Mouse (Mus musculus) naive thymus-derived CD4-positive, alpha-beta T cell, adult 2 months (primary cell): Measurements from ENCODE around the gene Xpr1.

Experiments used
- DNase-seq: peaks from one replicate; pipeline ENCODE4 v3.0.0-alpha.2; 2011; ENCODE audit warnings: low read depth

The Xpr1 gene

DNA sequence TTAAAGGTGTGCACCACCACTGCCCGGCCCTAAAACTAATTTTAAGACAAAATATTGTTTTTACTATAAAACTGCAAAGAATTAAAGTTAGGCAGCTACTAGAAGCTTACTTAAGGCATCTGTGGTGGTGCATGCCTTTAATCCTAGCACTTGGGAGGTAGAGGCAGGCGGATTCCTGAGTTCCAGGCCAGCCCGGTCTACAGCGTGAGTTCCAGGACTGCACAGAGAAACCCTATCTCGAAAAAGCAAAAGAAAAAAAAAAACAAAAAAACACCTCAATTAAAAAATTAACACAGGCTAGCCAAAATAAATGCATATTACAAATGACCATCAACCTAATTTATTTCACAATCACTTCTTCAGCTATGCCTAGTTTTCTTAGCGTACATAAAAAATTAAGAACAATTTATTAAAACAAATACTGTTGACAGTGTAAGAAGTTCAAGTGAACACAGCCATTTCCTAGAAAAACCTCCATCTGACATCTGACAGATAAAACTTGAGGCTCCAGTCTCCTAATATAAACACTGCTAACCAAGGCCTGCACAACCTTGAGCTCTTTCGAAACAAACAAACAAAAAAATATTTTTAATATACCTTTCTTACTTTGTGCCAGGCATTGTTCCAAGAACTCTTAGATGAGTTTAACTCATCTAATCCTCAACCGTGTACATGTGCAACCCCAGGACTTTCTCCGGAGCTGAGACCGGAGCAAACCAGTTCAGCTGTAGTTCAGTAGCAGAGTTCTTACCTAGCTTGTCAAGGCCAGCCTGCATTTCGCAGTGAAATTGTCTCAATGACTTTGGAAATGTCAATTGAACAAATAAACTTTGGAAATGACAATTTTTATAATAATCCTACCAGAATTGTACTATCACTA is 9.3 kb downstream of the Xpr1 start:
- DNase-seq: no peak

DNA sequence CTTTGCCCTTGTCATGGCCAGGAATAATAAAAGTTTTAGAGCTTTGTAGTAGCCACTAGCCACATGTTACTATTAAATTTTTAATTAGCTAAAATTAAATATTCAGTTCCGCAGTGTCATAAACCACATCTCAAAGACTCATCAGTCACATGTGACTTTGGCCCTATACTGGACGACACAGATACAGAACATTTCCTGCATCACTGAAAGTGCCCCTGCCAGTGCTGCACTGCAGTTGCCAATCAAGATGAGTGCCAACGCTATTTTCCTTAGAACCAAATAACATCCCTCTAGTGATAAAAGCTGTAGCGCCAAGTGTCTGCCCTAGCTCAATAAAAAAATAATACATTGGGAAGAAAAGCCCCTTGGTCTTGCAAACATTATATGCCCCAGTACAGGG is 17.2 kb downstream of the Xpr1 start:
- no peak for DNase-seq

DNA sequence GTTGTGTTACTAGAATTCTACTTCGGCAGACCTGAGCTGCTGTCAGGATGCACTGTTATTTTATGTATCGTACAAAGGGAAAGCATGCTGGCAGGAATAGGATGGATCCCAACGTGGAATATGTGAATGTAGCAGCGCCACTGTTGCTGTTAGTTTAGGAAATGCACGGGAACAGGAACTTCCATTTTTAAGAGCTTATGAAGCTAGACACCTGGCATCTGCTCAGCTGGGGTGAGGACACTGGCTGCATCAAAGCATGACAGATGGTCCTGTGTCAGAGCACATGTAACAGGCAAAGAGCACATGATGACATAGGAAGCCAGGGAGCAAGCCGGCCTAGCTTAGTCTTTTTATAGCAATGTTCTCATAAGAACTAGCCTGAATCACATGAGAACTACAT is 22.4 kb downstream of the Xpr1 start:
- DNase-seq: no peak

DNA sequence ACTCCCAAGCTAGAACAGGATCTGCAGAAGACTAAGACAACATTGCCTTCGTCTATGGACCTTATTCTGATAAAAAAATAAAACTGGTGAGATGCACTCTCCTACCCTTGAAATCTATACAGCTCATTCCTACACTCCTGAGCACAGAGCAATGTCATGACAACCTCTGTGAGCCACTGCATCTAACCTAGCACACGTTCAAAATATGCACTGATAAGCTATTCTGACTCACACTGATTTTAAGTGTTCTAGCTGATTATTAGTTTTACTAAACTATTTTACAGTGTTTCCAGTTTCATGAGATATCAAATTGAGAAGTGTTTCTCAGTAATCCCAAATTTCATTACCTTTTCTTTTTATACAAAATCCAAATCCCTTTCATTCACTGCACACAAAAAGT is 23.2 kb downstream of the Xpr1 start:
- no peak for DNase-seq

DNA sequence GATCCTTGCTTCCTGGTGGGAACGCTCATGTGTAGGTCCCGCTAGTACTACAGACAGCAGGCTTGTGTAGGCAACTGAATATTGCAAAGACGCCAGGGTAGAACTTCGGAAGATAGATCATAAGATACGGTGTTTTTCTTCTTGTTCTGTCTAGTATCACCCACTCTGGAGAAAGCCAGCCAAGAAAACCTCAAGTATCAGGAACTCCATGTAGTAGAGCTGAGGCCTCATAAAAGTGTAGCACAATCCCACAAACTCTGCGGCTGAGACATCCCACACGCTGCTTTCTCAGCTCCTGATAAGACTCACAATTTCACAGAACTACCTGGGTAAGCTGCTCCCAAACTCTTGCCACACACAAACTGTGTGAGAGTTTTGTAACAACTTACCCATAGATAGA is 24.4 kb downstream of the Xpr1 start:
- no peak for DNase-seq

DNA sequence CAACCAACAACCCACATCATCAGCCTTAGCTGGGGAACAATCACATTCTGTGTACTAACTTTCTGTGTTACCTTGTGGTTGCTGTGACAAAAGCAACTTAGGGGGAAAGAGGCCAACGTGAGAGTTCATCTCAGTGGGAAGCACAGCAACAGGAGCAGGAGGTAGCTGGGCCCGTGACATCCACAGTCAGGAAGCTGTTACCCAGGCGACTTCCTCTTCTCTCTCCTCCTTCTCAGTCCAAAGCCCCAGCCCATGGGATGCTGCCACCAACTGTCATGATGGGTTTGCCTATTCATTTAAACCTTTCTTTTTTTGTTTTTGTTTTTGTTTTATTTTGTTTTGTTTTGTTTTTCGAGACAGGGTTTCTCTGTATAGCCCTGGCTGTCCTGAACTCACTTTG is 25.7 kb downstream of the Xpr1 start:
- no peak for DNase-seq

DNA sequence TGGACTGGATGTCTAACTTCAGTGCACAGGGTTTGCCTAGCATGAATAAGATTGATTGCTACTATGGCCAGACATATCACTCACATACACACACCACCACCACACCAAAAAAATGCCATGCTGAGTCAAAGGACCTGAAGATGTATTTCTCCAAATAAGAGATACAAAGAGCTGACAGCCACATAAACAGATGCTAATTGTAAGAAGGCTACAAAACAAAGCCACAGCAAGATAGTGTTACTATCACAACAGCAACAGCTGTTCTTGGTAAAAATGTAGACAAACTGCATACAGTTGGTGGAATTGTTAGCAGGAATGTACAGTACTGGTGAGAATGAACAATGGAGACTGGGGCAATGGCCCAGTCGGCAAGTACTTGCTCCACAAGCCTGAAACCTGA is 28.8 kb downstream of the Xpr1 start:
- no peak for DNase-seq

DNA sequence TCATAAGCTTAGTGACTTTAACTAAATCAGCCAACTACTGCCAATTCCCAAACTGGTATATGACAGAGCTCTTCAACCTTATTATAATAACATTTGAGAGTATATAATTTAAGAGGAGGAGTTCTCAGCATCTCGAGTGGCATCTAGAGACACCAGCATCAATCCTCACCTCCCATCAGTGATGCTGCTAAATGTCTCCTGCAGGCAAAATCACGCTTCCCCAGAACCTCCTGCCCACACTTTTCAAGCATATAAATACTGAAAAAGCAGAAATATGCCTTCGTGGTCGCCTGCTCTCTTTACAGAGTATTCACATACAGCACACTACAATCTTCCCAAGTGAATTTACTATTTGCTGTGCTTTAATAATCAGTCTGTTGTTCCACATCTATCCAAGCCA is 30.7 kb downstream of the Xpr1 start:
- DNase-seq: no peak

DNA sequence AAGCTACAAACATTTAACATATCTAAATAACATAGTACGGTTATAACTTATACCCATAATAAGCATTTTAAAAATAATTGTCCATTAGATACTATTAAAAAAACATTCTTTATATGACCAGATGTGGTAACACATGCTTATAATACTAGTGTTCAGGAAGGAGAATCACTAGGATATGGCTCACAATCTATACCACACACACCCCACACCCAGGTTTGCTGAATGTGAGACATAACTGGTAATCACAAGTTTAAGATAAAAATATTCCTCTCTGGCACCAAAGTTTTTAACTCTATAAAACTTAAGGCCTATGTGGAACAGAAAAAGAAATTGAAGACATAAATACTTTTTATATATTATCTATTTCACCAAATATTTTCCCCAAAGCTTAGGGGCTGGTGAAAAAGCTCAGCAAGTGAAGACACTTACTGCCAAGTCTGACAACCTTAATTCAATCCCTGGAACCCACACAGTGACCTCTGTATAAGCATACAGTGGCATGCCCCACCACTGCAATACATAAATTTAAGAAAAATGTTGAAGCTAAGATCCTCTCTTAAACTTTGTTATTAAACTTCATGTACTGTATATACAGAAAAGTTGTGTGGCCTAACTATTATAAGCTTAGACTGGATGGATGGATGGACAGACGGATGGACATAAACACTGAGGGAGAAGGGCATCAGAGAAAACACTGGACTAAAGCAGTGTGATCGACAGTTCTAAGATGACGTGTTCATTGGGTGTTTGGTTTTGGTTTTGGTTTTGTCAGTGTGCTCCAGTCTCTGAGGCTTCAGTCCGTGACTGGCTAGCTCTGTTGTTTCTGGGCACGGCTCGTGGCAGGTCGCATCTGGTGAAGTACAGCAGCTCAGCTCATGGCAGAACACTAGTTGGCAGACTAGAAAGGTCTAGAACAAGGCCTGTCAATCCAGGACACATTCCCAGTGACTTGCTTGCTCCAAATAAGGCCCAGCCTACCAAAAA is 33.6 kb downstream of the Xpr1 start:
- peak; percentile 10 for DNase-seq

DNA sequence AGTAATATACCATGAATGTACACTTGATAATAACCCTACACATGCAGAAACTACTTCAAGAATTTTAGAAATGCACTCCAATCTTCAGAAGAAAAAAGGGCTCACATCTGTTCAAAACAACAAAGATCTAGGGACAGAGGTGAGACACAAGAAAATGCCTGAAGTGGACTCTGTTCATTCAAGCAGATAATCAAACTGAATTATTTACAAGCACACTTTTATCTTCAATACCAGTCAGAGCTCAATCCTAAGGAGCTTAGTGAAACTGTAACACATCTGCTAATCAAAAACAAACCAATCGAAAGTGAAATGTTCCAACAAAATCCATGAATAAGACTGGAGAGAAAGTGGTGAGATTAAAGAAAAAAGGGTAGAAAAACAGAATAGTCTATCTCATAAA is 35.3 kb downstream of the Xpr1 start:
- DNase-seq: no peak

DNA sequence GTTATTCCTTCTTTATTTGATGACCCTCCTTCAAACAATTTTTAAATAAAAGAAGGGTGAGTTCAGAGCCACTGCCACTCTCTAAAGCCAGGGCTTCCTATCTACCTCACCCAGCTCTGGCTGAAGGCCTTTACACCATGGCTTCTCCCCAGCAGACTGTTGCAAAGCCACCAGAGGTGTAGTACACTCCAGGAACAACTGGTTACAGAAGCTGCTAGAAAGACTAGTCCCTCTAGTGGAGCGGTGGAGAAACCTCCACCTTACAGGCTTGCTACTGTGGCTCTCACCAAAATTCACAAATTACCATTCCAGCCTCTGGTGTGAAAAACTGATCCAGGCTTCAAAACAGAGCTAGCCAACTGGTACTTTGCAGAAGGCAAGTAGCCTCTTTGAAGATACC is 37.9 kb downstream of the Xpr1 start:
- DNase-seq: no peak

DNA sequence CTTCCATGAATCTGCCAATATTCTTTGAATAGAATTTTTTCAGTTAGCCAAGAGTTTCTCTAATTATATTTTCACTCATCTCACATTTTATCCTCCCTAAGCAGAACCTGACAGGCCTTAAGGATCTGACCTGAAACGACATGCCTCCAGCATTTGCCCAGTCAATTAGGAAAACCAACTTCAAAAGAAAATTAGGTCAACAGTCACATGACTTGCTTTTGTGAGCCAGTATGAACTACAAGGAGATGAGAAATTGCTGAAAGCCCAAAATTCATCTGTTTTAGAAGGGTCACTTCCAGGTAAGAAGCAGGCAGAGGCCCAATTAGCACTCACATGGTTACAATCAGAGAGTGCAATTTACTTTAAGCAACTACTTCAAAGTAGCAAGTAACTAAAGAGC is 44.4 kb downstream of the Xpr1 start:
- DNase-seq: no peak

DNA sequence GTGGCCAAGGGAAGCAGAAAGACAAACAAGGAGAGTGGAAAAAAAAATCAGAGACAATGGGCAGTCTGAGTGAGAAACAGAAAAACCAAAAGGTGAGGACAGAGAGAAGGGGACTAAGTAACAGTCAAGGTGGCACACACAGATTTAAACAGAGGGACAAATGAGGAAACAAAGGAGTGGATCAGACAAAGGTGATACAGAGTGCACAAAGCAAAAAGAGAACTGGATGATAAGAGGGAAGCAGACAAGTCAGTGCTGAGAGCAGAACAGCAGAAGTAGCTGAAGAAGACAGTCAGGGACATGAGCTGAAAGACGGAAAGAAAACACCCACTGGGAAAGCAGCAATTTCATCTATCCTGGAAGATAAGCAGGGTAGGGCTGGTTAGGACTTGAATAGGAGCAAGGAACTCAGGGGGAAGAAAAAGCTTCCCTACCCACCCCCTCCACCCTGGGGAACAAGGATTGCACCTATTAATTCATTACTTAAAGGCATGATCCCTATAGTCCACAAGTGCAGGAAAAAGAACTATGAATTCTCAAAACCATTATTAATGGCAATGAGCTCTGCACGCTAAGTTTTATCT is 47.0 kb downstream of the Xpr1 start:
- no peak for DNase-seq

DNA sequence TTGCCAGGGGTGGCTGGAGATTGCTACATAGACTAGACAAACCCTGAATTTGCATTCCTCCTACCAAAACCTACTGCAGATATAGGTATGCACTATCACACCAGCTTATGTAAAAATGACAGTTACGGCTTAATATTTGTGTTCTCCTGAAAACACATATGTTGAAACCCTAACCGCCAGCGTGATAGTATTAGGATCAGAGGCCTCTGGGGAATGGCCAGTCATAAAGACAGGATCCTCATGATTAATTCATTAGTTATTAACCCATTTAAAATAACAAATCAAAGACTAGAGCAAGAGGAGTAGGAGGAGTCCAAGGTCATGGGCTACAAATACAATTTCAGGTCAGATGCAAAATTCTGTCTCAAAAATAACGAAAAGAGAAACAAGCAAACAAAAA is 50.8 kb downstream of the Xpr1 start:
- no peak for DNase-seq

DNA sequence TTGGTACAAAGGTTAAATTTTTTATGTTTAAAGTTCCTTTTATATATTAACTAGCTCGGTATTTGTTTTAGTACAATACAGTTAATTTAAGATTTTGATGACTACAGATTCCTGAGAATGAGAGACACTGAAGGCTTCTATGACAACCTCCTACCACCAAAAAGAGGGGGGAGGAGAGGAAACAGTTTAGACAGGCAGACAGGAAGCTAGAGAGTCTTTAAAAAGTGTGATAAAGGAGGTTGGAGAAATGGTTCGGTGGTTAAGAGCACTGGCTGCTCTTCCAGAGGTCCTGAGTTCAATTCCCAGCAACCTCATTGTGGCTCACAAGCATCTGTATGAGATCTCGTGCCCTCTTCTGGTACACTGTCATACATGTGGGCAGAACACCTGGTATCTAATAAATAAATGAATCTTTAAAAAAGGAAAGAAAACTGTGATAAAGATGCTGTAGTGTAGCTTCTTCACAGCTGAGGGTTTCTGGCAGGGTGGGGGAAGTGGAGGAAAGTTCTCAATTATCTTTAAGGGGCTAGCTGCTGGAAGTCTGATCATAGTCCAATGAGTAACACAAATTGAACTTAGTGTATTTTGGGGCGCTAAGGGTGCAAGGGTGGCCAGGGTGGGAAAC is 55.6 kb downstream of the Xpr1 start:
- DNase-seq: peak; percentile 16

DNA sequence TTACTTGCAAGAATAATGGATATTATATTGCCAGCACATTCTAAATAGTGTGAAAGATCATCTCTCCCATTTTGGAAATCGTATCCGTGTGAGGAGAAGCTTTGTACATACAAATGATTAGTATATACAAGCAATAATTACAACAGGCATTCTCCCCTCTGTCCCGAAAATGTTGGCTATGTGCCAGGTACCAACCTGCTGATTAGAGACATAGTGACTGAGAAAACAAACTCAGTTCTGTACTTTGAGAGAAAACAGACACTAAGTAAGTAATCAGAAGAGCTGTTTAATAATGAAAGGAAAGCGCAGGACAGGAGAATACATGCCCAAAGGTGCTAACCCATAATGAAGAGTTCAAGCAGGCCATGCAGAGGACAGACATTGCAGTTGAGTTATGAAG is 64.1 kb downstream of the Xpr1 start:
- no peak for DNase-seq

DNA sequence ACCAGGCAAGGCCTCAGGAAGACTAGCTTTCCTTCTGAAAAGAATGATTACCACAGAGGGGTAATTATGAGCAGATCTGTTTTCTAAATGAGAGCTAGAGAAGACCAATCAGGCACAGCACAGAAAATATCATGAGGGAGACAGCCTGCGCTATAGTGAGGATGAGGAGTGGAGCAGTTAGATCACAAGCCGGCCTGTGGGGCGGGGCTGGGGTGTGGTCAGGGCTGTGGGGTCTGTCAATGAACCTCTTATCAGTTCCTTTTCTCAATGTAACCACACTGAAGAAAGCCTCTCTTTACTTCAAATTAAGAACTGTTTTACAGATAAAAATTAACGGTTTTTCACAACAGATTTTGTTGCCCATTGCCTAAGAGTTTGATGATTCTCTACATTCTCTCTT is 65.7 kb downstream of the Xpr1 start:
- DNase-seq: no peak

DNA sequence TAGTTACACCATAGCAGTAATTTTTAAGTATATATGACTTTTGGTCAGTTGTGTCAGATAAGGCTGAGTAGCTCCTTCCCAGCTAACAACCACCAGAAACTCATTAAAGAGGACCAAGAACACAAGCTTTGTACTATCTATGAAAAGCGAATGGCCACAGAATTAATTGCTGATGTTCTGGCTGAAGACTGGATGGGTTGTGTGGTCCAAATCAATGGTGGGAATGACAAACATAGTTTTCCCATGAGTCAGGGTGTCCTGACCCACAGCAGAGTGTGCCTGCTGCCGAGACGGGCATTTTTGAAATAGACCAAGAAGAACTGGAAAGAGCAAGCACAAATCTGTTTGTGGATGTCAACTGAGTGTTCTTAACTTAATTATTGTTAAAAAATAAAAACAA is 68.7 kb downstream of the Xpr1 start:
- DNase-seq: no peak

DNA sequence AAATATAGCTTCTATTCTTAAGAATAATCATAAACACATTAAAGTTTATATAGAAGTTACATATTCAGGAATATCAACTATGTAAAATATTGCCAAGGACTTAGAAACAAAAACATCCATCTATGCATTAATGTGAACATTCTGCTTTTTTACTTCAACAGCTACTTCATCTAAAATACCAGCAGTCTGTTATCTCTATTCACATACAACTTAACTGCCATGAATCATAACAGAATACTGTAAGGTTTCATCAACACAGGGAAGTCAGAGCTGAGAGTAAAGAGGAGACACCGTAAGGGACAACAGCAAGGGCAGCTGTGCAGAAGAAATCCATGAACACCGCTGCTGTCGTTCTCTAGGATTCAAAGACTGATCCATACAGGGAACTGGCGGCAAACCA is 69.9 kb downstream of the Xpr1 start:
- DNase-seq: no peak

DNA sequence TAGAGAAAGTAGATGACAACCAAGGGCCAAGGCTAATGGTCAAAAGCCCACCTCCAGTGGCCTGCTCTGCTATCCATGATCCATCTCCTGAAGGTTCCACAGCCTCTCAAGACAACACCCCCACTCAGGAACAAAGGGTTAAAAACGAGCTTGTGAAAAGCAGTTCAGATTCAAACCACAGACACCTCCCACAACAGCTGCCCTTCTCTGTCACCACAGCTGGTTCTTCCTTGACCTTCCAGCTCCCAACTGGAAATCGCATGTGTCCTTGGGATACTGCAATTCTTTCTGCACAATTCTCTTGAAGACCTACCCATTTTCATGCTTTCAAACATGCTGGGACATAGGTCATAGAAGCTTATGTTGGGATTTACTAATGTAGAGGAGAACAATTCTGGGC is 73.2 kb downstream of the Xpr1 start:
- no peak for DNase-seq

DNA sequence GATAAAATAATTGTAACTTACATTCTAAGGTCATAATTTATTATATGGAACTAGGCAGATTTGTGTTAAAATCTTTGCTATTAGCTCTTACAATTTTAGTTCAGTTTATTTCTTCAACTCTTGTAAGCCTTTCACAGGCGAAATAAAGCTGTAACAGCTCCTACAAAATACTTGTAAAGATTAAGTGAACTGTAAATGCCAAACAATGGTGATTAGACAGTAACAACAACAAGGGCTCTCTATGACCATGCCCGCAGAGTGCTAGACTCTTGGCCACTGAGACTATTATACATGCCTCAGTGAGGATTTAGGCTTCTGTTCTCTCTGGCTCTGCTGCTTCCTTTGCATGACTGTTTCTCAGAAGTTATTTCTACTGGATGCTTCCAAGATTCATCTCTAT is 77.6 kb downstream of the Xpr1 start:
- DNase-seq: no peak

DNA sequence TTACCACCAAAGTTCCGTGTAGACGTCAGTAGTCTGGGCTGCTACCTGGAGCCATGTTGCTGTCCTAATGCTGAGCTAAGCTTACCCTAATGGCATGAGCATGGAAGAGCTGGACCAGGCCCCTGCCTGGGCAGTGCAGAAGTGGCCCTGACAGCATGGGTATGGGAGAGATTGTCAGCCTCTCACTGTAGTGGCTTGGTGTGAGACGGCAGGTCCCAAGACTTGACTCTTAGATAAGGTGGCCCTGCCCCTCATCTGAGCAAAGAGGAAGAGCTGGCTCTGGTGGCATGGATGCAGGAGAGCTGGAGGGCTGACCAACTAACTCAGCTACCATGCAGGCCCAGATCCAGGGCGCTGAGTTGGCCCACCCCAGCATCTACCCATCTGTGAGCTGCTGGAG is 79.9 kb downstream of the Xpr1 start:
- DNase-seq: no peak
